Comparison of ENCODE assay signal across 8 mouse cellular contexts in genomic region chr5:90931911-90932310, GRCm38 (mm10). TPM values are rescaled to one million over a fixed set of nuclear protein-coding genes. Genes with fewer than 3 reads are reported as not detected.
DNase-seq lines count a peak whose midpoint lies in the region; ATAC-seq and TF ChIP-seq lines count a peak whose summit lies in the region.

No protein-coding gene starts in this region.

- peaks cover 45% of the 10 kb centered on the region for H3K79me3 ChIP-seq in C2C12 (ENCODE audit: low read depth)

- intact Hi-C loops in gastrocnemius, adult 2 months (cut with DNase I), result loop anchor here (5.0 kb wide), 1 partner anchor 270 kb away; no protein-coding TSS in a partner anchor

- H3K27me3 ChIP-seq in C2C12 (ENCODE audit: control insufficient read depth, insufficient read depth, insufficient read length), result no peaks in the 10 kb centered on the region
- H3K27me3 ChIP-seq in forebrain, embryonic 11.5 days (ENCODE audit: control insufficient read depth, insufficient read depth, low read length), result no peaks in the 10 kb centered on the region
- H3K27me3 ChIP-seq in liver, embryonic 15.5 days, result no peaks in the 10 kb centered on the region

- no peak for DNase-seq in gastrocnemius, adult 2 months
- no peak for DNase-seq in gastrocnemius, postnatal 25 days
- DNase-seq in forebrain, embryonic 11.5 days (ENCODE audit: low spot score), result no peak
- no peak for DNase-seq in gastrocnemius, adult 8-10 months (ENCODE audit: low spot score in 2 of 2)
- DNase-seq in left cerebral cortex, adult 11 months (ENCODE audit: low spot score), result no peak

- peak overlapping the region; percentile 79 for H3K27ac ChIP-seq in gastrocnemius, adult 2 months
- H3K27ac ChIP-seq in forebrain, embryonic 11.5 days (ENCODE audit: low read depth, low read length), result peak overlapping the region; percentile 97
- peak overlapping the region; percentile 77 for H3K27ac ChIP-seq in liver, embryonic 15.5 days (replicated peaks)

- peak overlapping the region; percentile 84 for H3K4me3 ChIP-seq in gastrocnemius, adult 2 months
- H3K4me3 ChIP-seq in C2C12 (ENCODE audit: insufficient read depth, poor library complexity, severe bottlenecking), result peak overlapping the region; percentile 64
- H3K4me3 ChIP-seq in forebrain, embryonic 11.5 days (ENCODE audit: low read depth, low read length), result peak overlapping the region; percentile 75
- peak overlapping the region; percentile 73 for H3K4me3 ChIP-seq in liver, embryonic 15.5 days (replicated peaks)

- ATAC-seq in forebrain, embryonic 11.5 days (replicated peaks; ENCODE audit: low FRiP score), result peak; percentile 14; the same call in 1 of the 2 replicates
- no peak for ATAC-seq in liver, embryonic 15.5 days (ENCODE audit: insufficient read depth)
- ATAC-seq in monocyte, adult 5-6 weeks (replicated peaks; ENCODE audit: insufficient number of reproducible peaks, low FRiP score, low TSS enrichment, poor library complexity, severe bottlenecking), result no peak

- H3K9ac ChIP-seq in forebrain, embryonic 11.5 days (ENCODE audit: low read length), result peak overlapping the region; percentile 99
- H3K9ac ChIP-seq in liver, embryonic 15.5 days, result peak overlapping the region; percentile 78

- 7% methylated on average over 6 of the region's 6 CpGs for WGBS in forebrain, embryonic 11.5 days
- WGBS in liver, embryonic 15.5 days (ENCODE audit: insufficient replicate concordance), result 21% methylated on average over 6 of the region's 6 CpGs

- H3K4me1 ChIP-seq in forebrain, embryonic 11.5 days (replicated peaks; ENCODE audit: control insufficient read depth, insufficient read depth, low read length), result 0 out of 2 replicates have a peak, but pooled peaks cover 3% of the 10 kb centered on the region
- peaks cover 20% of the 10 kb centered on the region for H3K4me1 ChIP-seq in liver, embryonic 15.5 days (replicated peaks)

- H3ac ChIP-seq in C2C12 (ENCODE audit: control insufficient read depth, insufficient read length, low read depth), result peak overlapping the region; percentile 73

- H3K36me3 ChIP-seq in C2C12 (ENCODE audit: control insufficient read depth, insufficient read depth), result peaks cover 33% of the 10 kb centered on the region
- no peaks in the 10 kb centered on the region; the same call in 1 of the 2 replicates for H3K36me3 ChIP-seq in forebrain, embryonic 11.5 days (ENCODE audit: control insufficient read depth, insufficient read depth, low read length)
- H3K36me3 ChIP-seq in liver, embryonic 15.5 days (replicated peaks), result no peaks in the 10 kb centered on the region

- peak overlapping the region; percentile 58 for H3K4me2 ChIP-seq in forebrain, embryonic 11.5 days (ENCODE audit: low read depth, low read length, severe bottlenecking)
- H3K4me2 ChIP-seq in liver, embryonic 15.5 days, result peak overlapping the region; percentile 88

- no peaks in the 10 kb centered on the region for H3K9me3 ChIP-seq in forebrain, embryonic 11.5 days (ENCODE audit: control insufficient read depth, low read length)
- H3K9me3 ChIP-seq in liver, embryonic 15.5 days (replicated peaks), result no peaks in the 10 kb centered on the region

- H3K79me2 ChIP-seq in C2C12 (ENCODE audit: control insufficient read depth, insufficient read depth), result peaks cover 55% of the 10 kb centered on the region

- no peak for TF ChIP-seq CTCF in gastrocnemius, adult 2 months (IDR thresholded peaks at IDR 0.05)
- TF ChIP-seq CTCF in C2C12 (IDR thresholded peaks at IDR 0.05; ENCODE audit: control insufficient read depth, insufficient read depth, insufficient read length), result no peak

TF ChIP-seq in C2C12, 6 proteins besides CTCF, POLR2A, EP300 and RAD21:
- no peak for TF ChIP-seq USF1 (IDR thresholded peaks at IDR 0.05; ENCODE audit: low read depth)

RNA-seq across cellular contexts. Expression of gene Mthfd2l, which starts 1.0 kb away (rescaled TPM):
- 1 to 10 TPM; 6.5 to 6.7 TPM for total RNA-seq in gastrocnemius, adult 2 months (2021)
- total RNA-seq in gastrocnemius, postnatal 25 days (2021), result 1 to 10 TPM; 6.5 to 8.8 TPM
- 10.2 TPM for polyA plus RNA-seq in C2C12 (2012; fragmentation: generic; extraction: Trizol)
- 78.3 and 85.0 TPM in 2 replicates for polyA plus RNA-seq in forebrain, embryonic 11.5 days (2014; fragmentation: Nextera tagmentation; extraction: Ambion mirVana)
- 5.3 and 6.7 TPM in 2 replicates for polyA plus RNA-seq in liver, embryonic 15.5 days (2015; fragmentation: Nextera tagmentation; extraction: Ambion mirVana)
- 7.7 to 11.1 TPM (median 9.7 TPM) in 3 replicates for total RNA-seq in monocyte, adult 5-6 weeks (2017)
- total RNA-seq in gastrocnemius, adult 8-10 months (2022), result 1 to 10 TPM; 6.8 to 8.0 (median 7.4) TPM

RNA-seq across cellular contexts. Expression of gene Cxcl2, which starts 28.2 kb away (rescaled TPM):
- total RNA-seq in gastrocnemius, adult 2 months (2021), result not detected
- not detected for total RNA-seq in gastrocnemius, postnatal 25 days (2021)
- polyA plus RNA-seq in C2C12 (2012; fragmentation: generic; extraction: Trizol), result not detected
- not detected in 2 replicates for polyA plus RNA-seq in forebrain, embryonic 11.5 days (2014; fragmentation: Nextera tagmentation; extraction: Ambion mirVana)
- not detected in 2 replicates for polyA plus RNA-seq in liver, embryonic 15.5 days (2015; fragmentation: Nextera tagmentation; extraction: Ambion mirVana)
- total RNA-seq in monocyte, adult 5-6 weeks (2017), result 33.2 to 79.5 TPM (median 56.2 TPM) in 3 replicates
- total RNA-seq in gastrocnemius, adult 8-10 months (2022), result not detected

RNA-seq across cellular contexts. Expression of gene Cxcl1, which starts 40.9 kb away (rescaled TPM):
- under 1 TPM in 1 of 2 experiments, not detected in 1; 0.26 TPM for total RNA-seq in gastrocnemius, adult 2 months (2021)
- total RNA-seq in gastrocnemius, postnatal 25 days (2021), result under 1 TPM in 1 of 2 experiments, not detected in 1; 0.24 TPM
- 0.66 TPM for polyA plus RNA-seq in C2C12 (2012; fragmentation: generic; extraction: Trizol)
- polyA plus RNA-seq in forebrain, embryonic 11.5 days (2014; fragmentation: Nextera tagmentation; extraction: Ambion mirVana), result not detected in 2 replicates
- polyA plus RNA-seq in liver, embryonic 15.5 days (2015; fragmentation: Nextera tagmentation; extraction: Ambion mirVana), result 2.7 and 3.1 TPM in 2 replicates
- 1.4 TPM in 1 of 3 replicates, not detected in the others for total RNA-seq in monocyte, adult 5-6 weeks (2017)
- not detected for total RNA-seq in gastrocnemius, adult 8-10 months (2022)

Comparison
In these comparisons a context has a peak if more than half of its experiments do, and no peak if none do; other contexts are left out.
1. RNA of gene Cxcl2, which starts 28.2 kb away (total RNA-seq): 33.2 to 79.5 TPM in monocyte, adult 5-6 weeks; not detected in gastrocnemius, adult 2 months, not detected in gastrocnemius, postnatal 25 days and not detected in gastrocnemius, adult 8-10 months; every median in the first group is over 10 times any median in the second.
2. Peak in every context shown above with its lines, with median percentiles within 50 percentile points of each other: H3K27ac ChIP-seq and H3K4me3 ChIP-seq.